Mouse (Mus musculus): ENCODE data around the gene Tlr2. TPM values are rescaled to one million over a fixed set of nuclear protein-coding genes. Genes with fewer than 3 reads are reported as not detected.

Tlr2 gene
- polyA plus RNA-seq (2015; fragmentation: Illumina TruSeq; extraction: RNeasy Lipid Tissue Mini Kit (QIAGEN cat#74804); ENCODE audit: insufficient read depth, low replicate concordance): 14.1 TPM

DNA sequence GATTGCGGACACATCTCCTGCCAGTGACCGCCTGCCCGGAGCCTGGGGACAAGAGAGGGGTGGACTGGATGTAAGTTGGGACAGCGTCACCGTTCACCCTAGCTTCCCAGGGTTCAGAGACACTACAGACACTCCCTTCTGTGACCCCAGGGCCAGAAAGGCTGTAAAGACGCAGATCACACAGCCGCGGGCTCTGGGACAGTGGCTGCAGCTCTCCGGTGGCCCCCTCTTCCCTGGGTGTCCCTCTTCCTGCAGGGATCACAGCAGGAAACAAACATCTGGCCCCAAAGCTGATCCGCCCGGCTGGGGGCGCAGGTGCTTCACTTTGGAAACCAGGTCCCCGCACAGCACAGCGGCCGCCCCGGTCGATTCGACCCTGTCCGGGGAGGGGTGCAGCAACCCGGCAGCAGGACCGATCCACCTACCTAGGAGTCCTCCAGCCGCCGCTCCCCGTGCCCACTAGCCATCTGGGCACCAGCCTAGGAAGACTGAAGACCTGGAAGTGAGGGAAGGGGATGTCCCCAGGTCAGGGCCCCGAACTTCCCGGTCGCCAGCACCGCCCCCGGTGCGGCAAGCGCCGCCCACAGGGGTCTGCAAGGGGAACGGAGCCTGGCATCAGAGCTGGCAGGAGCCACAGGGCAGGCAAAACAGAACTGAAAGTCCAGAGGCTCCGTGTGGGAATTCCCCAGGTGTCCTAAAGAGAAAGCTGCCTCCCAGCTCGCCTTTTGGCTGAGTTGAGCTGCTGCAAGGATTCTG lies at the start of gene Tlr2:
TSS of gene Tlr2 (minus strand) at position 673 of the 756 bp plus-strand sequence.

Other genes with a start within 250 kb of the Tlr2 start
- gene Sfrp2, start 75.4 kb downstream of the Tlr2 start, polyA plus RNA-seq (2015; fragmentation: Illumina TruSeq; extraction: RNeasy Lipid Tissue Mini Kit (QIAGEN cat#74804); ENCODE audit: insufficient read depth, low replicate concordance): 0.19 TPM
- gene Tmem131l, start 198.4 kb upstream of the Tlr2 start, polyA plus RNA-seq (2015; fragmentation: Illumina TruSeq; extraction: RNeasy Lipid Tissue Mini Kit (QIAGEN cat#74804); ENCODE audit: insufficient read depth, low replicate concordance): 184 TPM